In the genomic region with DNA sequence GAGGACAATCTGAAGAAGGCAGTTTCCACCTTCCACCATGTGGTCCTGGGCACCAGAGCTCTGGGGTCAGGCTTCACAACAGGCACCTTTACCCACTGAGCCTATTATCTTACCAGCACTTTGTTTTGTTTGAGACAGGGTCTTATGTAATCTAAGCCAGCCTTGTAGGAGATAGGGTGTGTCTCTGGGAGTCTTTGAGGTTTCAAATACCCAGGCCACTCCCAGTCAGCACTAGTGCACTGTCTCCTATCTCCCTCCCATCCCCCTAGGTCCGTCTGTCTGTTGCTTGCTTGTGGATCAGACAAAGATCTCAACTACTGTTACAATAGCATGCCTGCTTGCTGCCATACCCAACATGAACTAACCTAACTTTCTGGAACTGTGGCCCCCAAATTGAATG, we compare ENCODE assay signal across 9 mouse cellular contexts.
DNase-seq lines count a peak whose midpoint lies in the region; ATAC-seq lines count a peak whose summit lies in the region.
"Had no signal": no experiment of that assay in that cellular context is flagged by ENCODE, and none has a peak within 500 bp of the region (broad histone marks: within the 10 kb centered on the region; RNA-seq: fewer than 3 reads in every experiment).

No protein-coding gene starts in this region.

- DNase-seq in heart, adult 11 months = no peak
- peak; percentile 91 for DNase-seq in ES-CJ7 (ENCODE audit: low read depth, low spot score)
- no peak for DNase-seq in frontal cortex, postnatal 10 days (ENCODE audit: low spot score in 2 of 2)
- DNase-seq in urinary bladder, postnatal 4 days (ENCODE audit: low spot score in 2 of 2) = no peak
- no peak for DNase-seq in spleen, adult 12 weeks (ENCODE audit: low spot score)

- H3K4me1 ChIP-seq in heart, embryonic 11.5 days (ENCODE audit: control insufficient read depth, insufficient read depth, low read length) = peaks cover 38% of the 10 kb centered on the region
- H3K4me1 ChIP-seq in intestine, embryonic 16.5 days (ENCODE audit: control insufficient read depth, insufficient read depth, low read length) = peaks cover 57% of the 10 kb centered on the region

- H3K9me3 ChIP-seq in heart, embryonic 11.5 days (replicated peaks; ENCODE audit: control insufficient read depth, low read length) = no peaks in the 10 kb centered on the region
- no peaks in the 10 kb centered on the region for H3K9me3 ChIP-seq in intestine, embryonic 16.5 days (ENCODE audit: control insufficient read depth, low read length)
- H3K9me3 ChIP-seq: limb, embryonic 15.5 days had no signal

- no peak overlapping the region for H3K27ac ChIP-seq in heart, embryonic 11.5 days (ENCODE audit: low read depth, low read length)
- H3K27ac ChIP-seq in intestine, embryonic 16.5 days (ENCODE audit: low read length) = peak overlapping the region; percentile 78
- H3K27ac ChIP-seq: limb, embryonic 15.5 days had no signal

- WGBS in heart, embryonic 11.5 days (ENCODE audit: insufficient replicate concordance) = 8% methylated on average over 1 of the region's 1 CpGs
- WGBS in intestine, embryonic 16.5 days = 15% methylated on average over 1 of the region's 1 CpGs

- H3K4me2 ChIP-seq in heart, embryonic 11.5 days = peak overlapping the region; percentile 24; the same call in 1 of the 2 replicates
- H3K4me2 ChIP-seq in intestine, embryonic 16.5 days (ENCODE audit: low read depth, low read length) = peak overlapping the region; percentile 21; the same call in 1 of the 2 replicates
- H3K4me2 ChIP-seq: limb, embryonic 15.5 days had no signal

- H3K27me3 ChIP-seq in heart, embryonic 11.5 days (ENCODE audit: control insufficient read depth, insufficient read depth, low read length) = no peaks in the 10 kb centered on the region
- H3K27me3 ChIP-seq in intestine, embryonic 16.5 days (replicated peaks; ENCODE audit: control insufficient read depth, insufficient read depth, low read length) = no peaks in the 10 kb centered on the region
- H3K27me3 ChIP-seq: limb, embryonic 15.5 days had no signal

- no peak overlapping the region for H3K9ac ChIP-seq in heart, embryonic 11.5 days (ENCODE audit: low read depth, low read length)
- H3K9ac ChIP-seq in intestine, embryonic 16.5 days (ENCODE audit: low read depth, low read length) = peak overlapping the region; percentile 19; the same call in 1 of the 2 replicates
- H3K9ac ChIP-seq: limb, embryonic 15.5 days had no signal

- H3K4me3 ChIP-seq in heart, embryonic 11.5 days (ENCODE audit: low read depth, low read length) = no peak overlapping the region
- H3K4me3 ChIP-seq in intestine, embryonic 16.5 days (ENCODE audit: low read length) = no peak overlapping the region
- H3K4me3 ChIP-seq: limb, embryonic 15.5 days had no signal

- ATAC-seq in heart, embryonic 11.5 days (replicated peaks; ENCODE audit: insufficient number of reproducible peaks, low FRiP score, low TSS enrichment) = peak; percentile 59; the same call in 1 of the 2 replicates
- peak; percentile 75 for ATAC-seq in intestine, embryonic 16.5 days
- ATAC-seq in megakaryocyte progenitor cell, adult 5-6 weeks (replicated peaks; ENCODE audit: poor library complexity) = peak; percentile 91

- no peaks in the 10 kb centered on the region for H3K36me3 ChIP-seq in heart, embryonic 11.5 days (ENCODE audit: control insufficient read depth, insufficient read depth, low read length)
- no peaks in the 10 kb centered on the region for H3K36me3 ChIP-seq in intestine, embryonic 16.5 days (ENCODE audit: control insufficient read depth, insufficient read depth, low read length)
